Comparison of ENCODE assay signal across 11 mouse cellular contexts in genomic region chr2:29438530-29438862, GRCm38 (mm10).
A peak's percentile ranks its signal among the peaks of the same experiment; 100 is the strongest.
DNase-seq lines count a peak whose midpoint lies in the region; ATAC-seq and TF ChIP-seq lines count a peak whose summit lies in the region.
"Had no signal": no experiment of that assay in that cellular context is flagged by ENCODE, and none has a peak within 500 bp of the region (broad histone marks: within the 10 kb centered on the region; RNA-seq: fewer than 3 reads in every experiment).

No protein-coding gene starts in this region.

- DNase-seq in hindbrain, postnatal 0 days (ENCODE audit: low spot score): no peak
- no peak for DNase-seq in hindbrain, embryonic 10.5 days (ENCODE audit: low spot score)
- DNase-seq in adrenal gland, postnatal 14 days: peak; percentile 39
- no peak for DNase-seq in liver, embryonic 11.5 days (ENCODE audit: low spot score)
- DNase-seq in left cerebral cortex, adult 8-10 months (ENCODE audit: low spot score in 2 of 2): no peak
- no peak for DNase-seq in hindbrain, embryonic 11.5 days (ENCODE audit: low spot score)
- DNase-seq: cerebellum, postnatal 14 days; right cerebral cortex, adult 18-20 months had no signal

- H3ac ChIP-seq in C2C12 (ENCODE audit: control insufficient read depth, insufficient read length, low read depth): peak overlapping the region; percentile 1

- peak overlapping the region; percentile 60; the same call in 1 of the 2 replicates for H3K27ac ChIP-seq in hindbrain, postnatal 0 days
- H3K27ac ChIP-seq in hindbrain, embryonic 10.5 days: no peak overlapping the region
- H3K27ac ChIP-seq in liver, embryonic 11.5 days (ENCODE audit: low read depth, low read length): peak overlapping the region; percentile 16; the same call in 1 of the 2 replicates
- H3K27ac ChIP-seq in hindbrain, embryonic 11.5 days (ENCODE audit: low read depth, low read length): no peak overlapping the region
- H3K27ac ChIP-seq: embryonic facial prominence, embryonic 13.5 days had no signal

- H3K4me1 ChIP-seq in hindbrain, postnatal 0 days (ENCODE audit: insufficient read depth, low read length): 0 out of 2 replicates have a peak, but pooled peaks cover 9% of the 10 kb centered on the region
- H3K4me1 ChIP-seq in hindbrain, embryonic 10.5 days (replicated peaks): peaks cover 29% of the 10 kb centered on the region
- H3K4me1 ChIP-seq in liver, embryonic 11.5 days (replicated peaks; ENCODE audit: control insufficient read depth, insufficient read depth, low read length): peaks cover 24% of the 10 kb centered on the region
- H3K4me1 ChIP-seq in hindbrain, embryonic 11.5 days (replicated peaks; ENCODE audit: control insufficient read depth, insufficient read depth, low read length): no peaks in the 10 kb centered on the region; the same call in 1 of the 2 replicates

- H3K36me3 ChIP-seq in hindbrain, postnatal 0 days (ENCODE audit: insufficient read depth, low read length): no peaks in the 10 kb centered on the region
- H3K36me3 ChIP-seq in hindbrain, embryonic 10.5 days: no peaks in the 10 kb centered on the region
- H3K36me3 ChIP-seq in C2C12 (ENCODE audit: control insufficient read depth, insufficient read depth): no peaks in the 10 kb centered on the region
- no peaks in the 10 kb centered on the region for H3K36me3 ChIP-seq in liver, embryonic 11.5 days (ENCODE audit: control insufficient read depth, insufficient read depth, low read length)
- H3K36me3 ChIP-seq in hindbrain, embryonic 11.5 days (ENCODE audit: control insufficient read depth, insufficient read depth, low read length): no peaks in the 10 kb centered on the region
- H3K36me3 ChIP-seq: embryonic facial prominence, embryonic 13.5 days had no signal

- no peaks in the 10 kb centered on the region for H3K79me2 ChIP-seq in C2C12 (ENCODE audit: control insufficient read depth, insufficient read depth)

- ATAC-seq in hindbrain, postnatal 0 days: no peak
- no peak; the same call in 1 of the 2 replicates for ATAC-seq in liver, embryonic 11.5 days (replicated peaks; ENCODE audit: low FRiP score)
- no peak for ATAC-seq in frontal cortex, adult (ENCODE audit: low TSS enrichment)
- no peak for ATAC-seq in hindbrain, embryonic 11.5 days (ENCODE audit: low FRiP score)

- no peak overlapping the region for H3K4me2 ChIP-seq in hindbrain, postnatal 0 days (ENCODE audit: low read depth, low read length)
- H3K4me2 ChIP-seq in liver, embryonic 11.5 days: no peak overlapping the region
- no peak overlapping the region for H3K4me2 ChIP-seq in hindbrain, embryonic 11.5 days (replicated peaks; ENCODE audit: low read depth, low read length)
- H3K4me2 ChIP-seq: embryonic facial prominence, embryonic 13.5 days had no signal

- H3K27me3 ChIP-seq in hindbrain, postnatal 0 days (ENCODE audit: insufficient read depth, low read length): no peaks in the 10 kb centered on the region
- H3K27me3 ChIP-seq in hindbrain, embryonic 10.5 days (ENCODE audit: insufficient read depth, poor library complexity, severe bottlenecking): no peaks in the 10 kb centered on the region
- H3K27me3 ChIP-seq in C2C12 (ENCODE audit: control insufficient read depth, insufficient read depth, insufficient read length): no peaks in the 10 kb centered on the region
- no peaks in the 10 kb centered on the region for H3K27me3 ChIP-seq in liver, embryonic 11.5 days (replicated peaks; ENCODE audit: control insufficient read depth, insufficient read depth, low read length)
- H3K27me3 ChIP-seq in hindbrain, embryonic 11.5 days (ENCODE audit: control insufficient read depth, insufficient read depth, low read length): no peaks in the 10 kb centered on the region
- H3K27me3 ChIP-seq: embryonic facial prominence, embryonic 13.5 days had no signal

- no peaks in the 10 kb centered on the region for H3K9me3 ChIP-seq in hindbrain, postnatal 0 days (ENCODE audit: low read length)
- no peaks in the 10 kb centered on the region for H3K9me3 ChIP-seq in hindbrain, embryonic 10.5 days
- no peaks in the 10 kb centered on the region for H3K9me3 ChIP-seq in liver, embryonic 11.5 days (ENCODE audit: control insufficient read depth, low read length)
- no peaks in the 10 kb centered on the region for H3K9me3 ChIP-seq in hindbrain, embryonic 11.5 days (ENCODE audit: control insufficient read depth, low read length)
- H3K9me3 ChIP-seq: embryonic facial prominence, embryonic 13.5 days had no signal

- no peak overlapping the region for H3K9ac ChIP-seq in hindbrain, postnatal 0 days (replicated peaks; ENCODE audit: low read length)
- H3K9ac ChIP-seq in liver, embryonic 11.5 days (ENCODE audit: low read depth, low read length): no peak overlapping the region
- no peak overlapping the region for H3K9ac ChIP-seq in hindbrain, embryonic 11.5 days (ENCODE audit: low read depth, low read length)
- H3K9ac ChIP-seq: embryonic facial prominence, embryonic 13.5 days had no signal

- 77% methylated on average over 5 of the region's 5 CpGs for WGBS in hindbrain, postnatal 0 days
- 70% methylated on average over 5 of the region's 5 CpGs for WGBS in hindbrain, embryonic 10.5 days
- 72% methylated on average over 5 of the region's 5 CpGs for WGBS in liver, embryonic 11.5 days
- WGBS in hindbrain, embryonic 11.5 days: 79% methylated on average over 5 of the region's 5 CpGs

- no peak for TF ChIP-seq CTCF in hindbrain, postnatal 0 days (IDR thresholded peaks at IDR 0.05; ENCODE audit: low read depth)
- no peak for TF ChIP-seq CTCF in C2C12 (IDR thresholded peaks at IDR 0.05; ENCODE audit: control insufficient read depth, insufficient read depth, insufficient read length)

- no peaks in the 10 kb centered on the region for H3K79me3 ChIP-seq in C2C12 (ENCODE audit: low read depth)

- H3K4me3 ChIP-seq in hindbrain, postnatal 0 days (ENCODE audit: low read length): no peak overlapping the region
- H3K4me3 ChIP-seq in hindbrain, embryonic 10.5 days: no peak overlapping the region
- H3K4me3 ChIP-seq in C2C12 (ENCODE audit: insufficient read depth, poor library complexity, severe bottlenecking): no peak overlapping the region
- no peak overlapping the region for H3K4me3 ChIP-seq in liver, embryonic 11.5 days (ENCODE audit: low read depth, low read length)
- H3K4me3 ChIP-seq in hindbrain, embryonic 11.5 days (ENCODE audit: low read depth, low read length): no peak overlapping the region
- H3K4me3 ChIP-seq: embryonic facial prominence, embryonic 13.5 days had no signal

TF ChIP-seq in C2C12, 6 proteins besides CTCF, POLR2A, EP300 and RAD21:
- no peak for TF ChIP-seq USF1 (IDR thresholded peaks at IDR 0.05; ENCODE audit: low read depth)
- no peak for TF ChIP-seq MYOG (IDR thresholded peaks at IDR 0.05; ENCODE audit: control insufficient read depth, extremely low read depth, insufficient read length)
- TF ChIP-seq FOSL1 (IDR thresholded peaks at IDR 0.05; ENCODE audit: insufficient read depth, low read length, poor library complexity, severe bottlenecking): no peak
- no peak for TF ChIP-seq MAX (IDR thresholded peaks at IDR 0.05)
- TF ChIP-seq CEBPB (IDR thresholded peaks at IDR 0.05; ENCODE audit: low read depth): no peak
- TF ChIP-seq MYOD1 (IDR thresholded peaks at IDR 0.05; ENCODE audit: control insufficient read depth, insufficient read length, low read depth): no peak

Comparison
In these comparisons a context has a peak if more than half of its experiments do, and no peak if none do; other contexts are left out.
1. H3K27ac ChIP-seq: peak in hindbrain, postnatal 0 days (single experiment) and liver, embryonic 11.5 days (single experiment); none in hindbrain, embryonic 10.5 days (single experiment) and hindbrain, embryonic 11.5 days (single experiment).